Mouse (Mus musculus): ENCODE data around the gene H2-Q7.

DNA sequence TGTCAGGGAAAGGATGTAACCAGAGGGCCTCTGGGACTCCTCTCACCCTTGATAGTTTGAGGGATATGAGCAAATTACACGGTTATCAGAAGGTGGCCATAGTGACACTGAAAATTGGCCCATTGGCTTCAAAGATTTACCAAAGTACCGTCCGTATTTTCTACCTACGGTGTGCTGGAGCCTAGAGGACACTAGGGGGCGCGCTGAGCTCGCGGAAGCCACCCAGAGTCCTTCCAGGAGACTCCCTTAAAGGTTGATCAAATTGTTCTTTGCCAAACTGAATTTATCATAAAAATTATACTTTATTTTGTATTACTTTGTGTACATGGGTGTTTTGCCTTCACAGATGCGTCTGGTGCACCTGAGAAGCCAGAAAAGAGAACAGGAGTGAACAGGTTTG lies 45.1 kb downstream of the H2-Q7 start:
- TF ChIP-seq CTCF (conservative IDR thresholded peaks at IDR 0.05 in 1 of 2, IDR thresholded peaks at IDR 0.05 in 1 of 2; ENCODE audit: low read depth in 2 of 2, low read length in 2 of 2) (peak; percentile 82 to 98), HCFC1 (IDR thresholded peaks at IDR 0.05; ENCODE audit: low read depth, low read length) (no peak), SIN3A (IDR thresholded peaks at IDR 0.05; ENCODE audit: low read length) (no peak)

Data from CH12.LX (cell line).